Mouse (Mus musculus) hindbrain, embryonic 15.5 days (tissue): ENCODE measurements around the gene Pfn1. TPM values are rescaled to one million over a fixed set of nuclear protein-coding genes. Genes with fewer than 3 reads are reported as not detected.

ENCODE experiments used
- ATAC-seq: fragments of 200-750 bp; cut with Nextera tagmentation; 2 replicates; pipeline ENCODE4 v1.8.0; 2017; ENCODE audit warnings: low read depth, moderate number of reproducible peaks, moderate TSS enrichment; ENCODE audit not compliant: low FRiP score
- H3K27ac ChIP-seq: fragments of 300-500 bp; sonication (generic); replicated peaks from 2 replicates; pipeline ENCODE4 v1.5.1; 2015; ENCODE audit warnings: mild to moderate bottlenecking, inconsistent platforms
- H3K27me3 ChIP-seq: fragments of 300-500 bp; sonication (generic); 2 replicates; pipeline ENCODE4 v1.6.1; 2015; ENCODE audit warnings: control low read depth, inconsistent platforms
- H3K36me3 ChIP-seq: fragments of 300-500 bp; sonication (generic); 2 replicates; pipeline ENCODE4 v1.6.1; 2015; ENCODE audit warnings: control low read depth, inconsistent platforms
- H3K4me1 ChIP-seq: fragments of 300-500 bp; sonication (generic); replicated peaks from 2 replicates; pipeline ENCODE4 v1.6.1; 2015; ENCODE audit warnings: control low read depth, inconsistent platforms
- H3K4me2 ChIP-seq: fragments of 300-500 bp; sonication (generic); 2 replicates; pipeline ENCODE4 v1.6.1; 2015; ENCODE audit warnings: moderate library complexity, mild to moderate bottlenecking, inconsistent platforms
- H3K4me3 ChIP-seq: fragments of 300-500 bp; sonication (generic); 2 replicates; pipeline ENCODE4 v1.5.1; 2015; ENCODE audit warnings: mild to moderate bottlenecking, inconsistent platforms
- H3K9ac ChIP-seq: fragments of 300-500 bp; sonication (generic); 2 replicates; pipeline ENCODE4 v1.6.1; 2015; ENCODE audit warnings: inconsistent platforms
- H3K9me3 ChIP-seq: fragments of 300-500 bp; sonication (generic); 2 replicates; pipeline ENCODE4 v1.6.1; 2016; ENCODE audit warnings: control low read depth, inconsistent platforms
- WGBS: fragments of 180-500 bp; shearing (Covaris S2); methylation state at CpG from one replicate; pipeline ENCODE4 v1.1.7; 2015; 5-methylcytosine and 5-hydroxymethylcytosine counted together
- polyA plus RNA-seq: library from polyadenylated mRNA; unstranded; fragments of >200 nt; fragmentation: Nextera tagmentation; extraction: Ambion mirVana; gene quantifications from 2 replicates; pipeline ENCODE4 v1.2.1, GENCODE M21; 2015

Pfn1 gene
- polyA plus RNA-seq, 1 experiment from 2014 or later: 792 TPM

DNA sequence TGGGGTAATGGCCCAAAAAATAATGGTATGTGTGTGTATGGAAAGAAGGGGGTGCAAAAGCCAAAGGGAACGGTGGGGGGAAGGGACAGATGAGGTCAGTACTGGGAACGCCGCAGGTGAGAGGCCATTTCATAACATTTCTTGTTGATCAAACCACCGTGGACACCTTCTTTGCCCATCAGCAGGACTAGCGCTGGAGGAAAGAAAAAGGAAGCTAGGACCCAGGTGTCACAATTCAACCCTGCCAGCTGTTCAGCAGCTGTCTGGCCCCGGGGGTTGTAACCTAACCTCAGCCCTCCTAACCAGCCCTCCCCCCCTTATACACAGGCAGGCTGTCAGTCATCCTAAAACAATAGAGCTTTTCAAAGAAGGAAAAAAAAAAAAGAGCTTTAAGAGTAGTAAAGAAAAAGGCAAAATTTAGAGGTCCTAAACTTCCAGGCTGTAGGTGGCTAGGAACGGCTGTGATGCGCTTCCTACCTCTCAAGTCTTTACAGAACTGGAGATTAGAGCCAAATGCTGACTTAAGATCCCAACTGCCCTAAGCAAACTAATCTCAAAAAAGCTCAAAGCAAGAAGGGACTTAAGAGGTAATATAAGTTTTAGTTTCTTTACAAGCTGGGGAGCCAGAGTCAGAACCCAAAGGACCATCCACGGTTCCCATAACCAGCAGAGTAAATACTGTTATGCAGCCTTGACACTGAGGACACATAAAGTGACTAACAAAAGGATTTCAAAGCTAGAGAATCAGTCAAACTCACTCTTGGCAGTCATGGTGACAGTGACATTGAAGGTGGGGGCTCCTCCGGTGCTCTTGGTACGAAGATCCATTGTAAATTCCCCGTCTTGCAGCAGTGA is 2.2 kb downstream of the Pfn1 start:
- H3K27me3 ChIP-seq: no peaks in the 10 kb centered on the region
- 73% methylated on average over 12 of the region's 12 CpGs for WGBS
- H3K27ac ChIP-seq: no peak overlapping the region
- H3K4me2 ChIP-seq: peak overlapping the region; percentile 77
- H3K9me3 ChIP-seq: no peaks in the 10 kb centered on the region
- no peak for ATAC-seq
- H3K4me1 ChIP-seq: peaks cover 66% of the 10 kb centered on the region
- peak overlapping the region; percentile 98; the same call in 1 of the 2 replicates for H3K9ac ChIP-seq
- H3K36me3 ChIP-seq: peaks cover 34% of the 10 kb centered on the region
- peak overlapping the region; percentile 98 for H3K4me3 ChIP-seq

DNA sequence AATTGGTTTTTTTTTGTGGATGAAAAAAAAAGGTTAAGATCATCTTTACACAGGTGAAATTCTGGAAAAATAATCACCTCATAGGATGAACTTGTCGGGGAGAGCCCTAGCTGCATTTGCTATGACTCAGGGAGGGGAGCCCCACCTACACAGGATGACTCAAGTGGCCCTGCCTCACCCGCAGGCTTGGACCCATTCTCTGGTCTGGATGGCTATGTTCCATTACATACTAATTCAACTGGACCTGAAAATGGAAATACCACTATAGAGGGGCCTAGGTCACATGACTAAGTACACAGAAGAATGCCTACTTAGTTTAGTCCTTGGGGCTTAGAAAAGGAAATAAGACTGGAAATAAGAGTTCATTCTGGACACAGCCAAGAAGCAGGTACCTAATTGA is 3.1 kb downstream of the Pfn1 start:
- Histone ChIP-seq H3K9me3 (no peaks in the 10 kb centered on the region), H3K27ac (no peak overlapping the region), H3K27me3 (no peaks in the 10 kb centered on the region), H3K4me1 (peaks cover 61% of the 10 kb centered on the region), H3K9ac (no peak overlapping the region), H3K36me3 (peaks cover 34% of the 10 kb centered on the region), H3K4me3 (no peak overlapping the region), H3K4me2 (no peak overlapping the region)
- ATAC-seq: no peak
- 85% methylated on average over 2 of the region's 2 CpGs for WGBS

DNA sequence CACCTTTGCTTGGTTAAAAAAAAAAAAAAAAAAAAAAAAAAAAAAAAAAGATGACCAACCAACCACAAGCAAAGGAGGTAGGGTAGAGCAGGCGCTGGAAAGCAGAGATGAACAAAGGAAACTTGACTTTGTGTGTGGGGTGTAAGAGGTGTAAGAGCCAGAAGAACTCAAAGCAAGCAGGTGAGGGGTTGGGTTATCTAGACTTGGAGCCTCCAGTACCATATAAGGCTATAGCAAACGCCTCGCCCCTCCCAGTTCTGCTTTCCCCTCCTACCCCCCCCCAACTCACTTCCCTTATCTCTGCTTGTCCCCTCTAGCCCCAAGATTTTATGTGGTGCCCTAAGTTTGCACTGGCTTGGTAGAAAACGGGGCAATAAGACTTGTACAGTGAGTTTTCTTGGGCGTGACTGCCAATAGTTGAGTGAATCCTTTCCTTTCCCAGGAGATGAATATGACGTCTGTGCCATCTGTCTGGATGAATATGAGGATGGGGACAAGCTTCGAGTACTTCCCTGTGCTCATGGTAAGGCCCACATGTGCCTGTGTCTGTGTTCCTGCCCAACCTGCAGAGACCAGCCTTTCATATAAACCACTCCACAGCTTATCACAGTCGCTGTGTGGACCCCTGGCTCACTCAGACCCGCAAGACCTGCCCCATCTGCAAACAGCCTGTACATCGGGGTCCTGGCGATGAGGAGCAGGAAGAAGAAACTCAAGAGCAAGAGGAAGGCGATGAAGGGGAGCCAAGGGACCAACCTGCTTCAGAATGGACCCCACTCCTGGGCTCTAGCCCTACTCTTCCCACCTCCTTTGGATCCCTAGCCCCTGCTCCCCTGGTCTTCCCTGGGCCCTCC is 3.9 kb downstream of the Pfn1 start:
- peaks cover 61% of the 10 kb centered on the region for H3K4me1 ChIP-seq
- H3K27ac ChIP-seq: no peak overlapping the region
- ATAC-seq: no peak
- no peaks in the 10 kb centered on the region for H3K9me3 ChIP-seq
- no peak overlapping the region for H3K4me3 ChIP-seq
- H3K9ac ChIP-seq: no peak overlapping the region
- no peak overlapping the region for H3K4me2 ChIP-seq
- H3K36me3 ChIP-seq: peaks cover 34% of the 10 kb centered on the region
- no peaks in the 10 kb centered on the region for H3K27me3 ChIP-seq
- WGBS: 82% methylated on average over 12 of the region's 12 CpGs

DNA sequence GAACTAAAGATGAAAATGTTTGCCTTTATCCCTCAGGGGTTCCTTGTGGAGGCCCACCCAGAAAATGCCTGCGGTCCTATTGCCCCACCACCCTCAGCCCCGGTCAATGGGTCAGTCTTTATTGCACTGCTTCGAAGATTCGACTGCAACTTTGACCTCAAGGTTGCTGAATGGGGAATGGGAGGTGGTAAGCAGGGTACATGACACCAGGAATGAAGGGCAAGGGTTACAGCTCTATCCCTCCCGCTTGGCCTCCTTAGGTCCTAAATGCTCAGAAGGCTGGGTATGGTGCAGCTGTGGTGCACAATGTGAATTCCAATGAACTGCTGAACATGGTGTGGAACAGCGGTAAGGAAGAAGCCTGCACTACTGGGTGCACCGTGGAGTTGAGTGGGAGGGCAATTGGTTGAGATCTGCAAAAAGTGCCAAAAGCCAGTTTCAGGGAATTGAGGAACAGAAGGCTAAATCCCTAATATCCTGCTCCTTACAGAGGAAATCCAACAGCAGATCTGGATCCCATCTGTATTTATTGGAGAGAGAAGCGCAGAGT is 5.2 kb downstream of the Pfn1 start:
- H3K4me2 ChIP-seq: peak overlapping the region; percentile 96; the same call in 1 of the 2 replicates
- no peak overlapping the region for H3K27ac ChIP-seq
- WGBS: 80% methylated on average over 8 of the region's 8 CpGs
- ATAC-seq: no peak
- no peaks in the 10 kb centered on the region for H3K9me3 ChIP-seq
- H3K27me3 ChIP-seq: no peaks in the 10 kb centered on the region
- H3K9ac ChIP-seq: no peak overlapping the region
- H3K36me3 ChIP-seq: peaks cover 43% of the 10 kb centered on the region
- no peak overlapping the region for H3K4me3 ChIP-seq
- H3K4me1 ChIP-seq: peaks cover 63% of the 10 kb centered on the region

DNA sequence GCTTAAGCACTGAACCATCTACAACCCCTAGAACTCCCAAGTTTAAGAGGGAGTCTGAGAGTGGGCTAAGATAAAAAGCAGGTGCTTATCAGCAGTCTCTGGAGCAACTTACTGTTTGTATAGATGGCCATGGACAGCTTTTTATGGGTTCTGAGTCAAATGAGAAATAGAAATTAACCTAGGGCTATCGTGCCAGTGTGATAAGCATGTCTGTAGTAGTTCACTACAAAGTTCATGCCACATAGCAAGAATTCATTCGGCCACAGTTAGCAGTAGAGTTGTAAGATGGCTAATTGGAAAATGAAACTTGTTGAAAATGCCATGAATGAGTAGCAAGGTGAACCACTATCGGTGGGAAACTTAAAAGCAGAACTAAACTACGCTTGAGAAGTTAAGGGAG is 5.9 kb downstream of the Pfn1 start:
- WGBS: 86% methylated on average over 4 of the region's 4 CpGs
- H3K4me1 ChIP-seq: peaks cover 63% of the 10 kb centered on the region
- ATAC-seq: no peak

DNA sequence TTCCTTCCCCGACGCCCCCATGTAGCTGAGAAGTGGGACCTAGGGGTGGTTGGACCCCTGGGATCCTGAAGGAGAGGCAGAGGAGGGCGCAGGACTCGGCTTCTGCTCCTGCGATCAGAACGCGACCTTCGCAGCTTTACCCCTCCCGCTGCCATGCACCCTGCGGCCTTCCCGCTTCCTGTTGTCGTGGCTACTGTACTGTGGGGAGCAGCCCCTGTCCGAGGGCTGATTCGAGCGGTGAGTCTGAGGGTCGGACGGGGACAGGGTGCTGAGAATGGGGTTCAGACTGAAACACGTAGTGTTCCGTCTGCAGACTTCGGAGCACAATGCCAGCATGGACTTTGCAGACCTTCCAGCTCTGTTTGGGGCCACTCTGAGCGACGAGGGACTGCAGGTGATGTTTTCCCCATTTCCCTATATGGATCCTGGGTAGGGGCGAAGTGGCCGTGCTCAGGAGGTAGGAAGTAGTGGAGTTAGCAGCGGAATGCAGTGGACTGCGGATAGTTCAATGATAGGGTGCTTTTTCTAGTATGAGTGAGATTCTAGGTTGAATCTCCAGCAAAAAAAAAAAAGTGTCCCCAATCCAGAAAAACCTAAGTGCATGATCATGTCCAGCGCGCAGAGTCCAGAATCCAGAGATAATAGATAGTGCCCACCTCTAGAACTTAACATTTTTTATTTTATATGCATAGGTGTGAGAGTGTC is 6.6 kb downstream of the Pfn1 start:
- peak overlapping the region; percentile 96 for H3K4me2 ChIP-seq
- peaks cover 51% of the 10 kb centered on the region for H3K36me3 ChIP-seq
- H3K4me1 ChIP-seq: peaks cover 57% of the 10 kb centered on the region
- peak; percentile 17; the same call in 1 of the 2 replicates for ATAC-seq
- 5% methylated on average over 28 of the region's 28 CpGs for WGBS
- H3K9me3 ChIP-seq: no peaks in the 10 kb centered on the region
- peak overlapping the region; percentile 68 for H3K4me3 ChIP-seq
- peak overlapping the region; percentile 97 for H3K27ac ChIP-seq
- peak overlapping the region; percentile 66 for H3K9ac ChIP-seq
- no peaks in the 10 kb centered on the region for H3K27me3 ChIP-seq

More for the DNA sequence above, 5.9 kb downstream of the Pfn1 start:
- H3K4me3 ChIP-seq: peak overlapping the region; percentile 68
- no peaks in the 10 kb centered on the region for H3K27me3 ChIP-seq
- H3K9me3 ChIP-seq: no peaks in the 10 kb centered on the region
- H3K9ac ChIP-seq: peak overlapping the region; percentile 66; the same call in 1 of the 2 replicates
- H3K27ac ChIP-seq: no peak overlapping the region
- H3K4me2 ChIP-seq: peak overlapping the region; percentile 96
- H3K36me3 ChIP-seq: peaks cover 49% of the 10 kb centered on the region

DNA sequence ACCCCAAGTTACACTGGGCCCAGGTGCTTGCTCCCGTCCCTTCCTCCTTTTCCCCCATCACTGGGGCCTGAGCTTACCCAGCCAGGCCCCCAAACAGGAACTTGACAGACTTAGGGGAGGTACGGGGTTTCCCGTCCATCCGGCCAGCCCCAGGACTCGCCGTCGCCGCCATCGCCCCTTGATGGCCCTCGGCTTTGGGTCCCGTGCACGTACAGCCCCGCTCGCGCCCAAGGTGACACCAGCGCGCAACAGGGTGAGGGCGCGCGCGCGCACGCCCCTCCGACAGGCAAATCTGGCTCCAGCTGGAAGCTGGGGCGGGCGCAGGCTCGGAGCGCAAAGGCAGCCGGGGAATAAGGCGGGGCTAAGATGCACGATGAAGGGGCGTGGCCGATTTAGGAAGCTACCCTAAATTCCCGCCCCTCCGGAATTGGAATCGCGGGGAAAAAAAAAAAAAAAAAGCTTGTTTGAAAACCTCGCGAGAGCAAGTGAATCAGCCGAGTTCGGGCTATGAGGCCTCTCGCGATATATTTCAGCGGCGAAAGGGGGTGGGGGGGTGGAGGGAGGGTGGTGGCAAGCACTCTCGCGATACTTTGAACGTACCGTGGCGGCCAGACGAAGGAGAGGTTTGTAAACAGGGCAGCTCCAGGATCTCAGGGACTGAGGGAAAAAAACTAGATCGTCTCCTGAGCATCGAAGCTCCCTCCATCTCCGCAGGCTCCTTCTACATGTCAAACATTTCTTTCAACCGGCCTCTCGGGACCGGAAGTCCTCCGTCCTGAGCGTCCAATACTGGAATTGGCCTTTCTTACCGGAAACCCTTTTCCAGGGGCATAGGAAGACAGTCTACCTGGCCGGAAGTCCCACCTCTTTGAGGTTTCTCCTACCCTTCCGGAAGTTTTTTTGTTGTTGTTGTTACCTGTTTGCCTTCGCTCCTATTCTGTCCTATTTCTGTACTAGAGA is 7.5 kb downstream of the Pfn1 start, which contains the start of the genes Rnf167 and Slc25a11:
Rnf167 (plus strand) TSS at position 545 of the 960 bp plus-strand sequence.
Slc25a11 (minus strand) TSS at position 789 of the 960 bp plus-strand sequence.
- peaks cover 51% of the 10 kb centered on the region for H3K36me3 ChIP-seq
- peak within 1 kb of the TSS; percentile 96 for H3K4me2 ChIP-seq
- peak within 1 kb of the TSS; percentile 68 for H3K4me3 ChIP-seq
- H3K27me3 ChIP-seq: no peaks in the 10 kb centered on the region
- no peaks in the 10 kb centered on the region for H3K9me3 ChIP-seq
- WGBS: under 1% methylated on average over 63 of the region's 63 CpGs
- ATAC-seq: peak; percentile 94
- peak within 1 kb of the TSS; percentile 96 for H3K9ac ChIP-seq
- H3K27ac ChIP-seq: peak within 1 kb of the TSS; percentile 97
- H3K4me1 ChIP-seq: peaks cover 48% of the 10 kb centered on the region

DNA sequence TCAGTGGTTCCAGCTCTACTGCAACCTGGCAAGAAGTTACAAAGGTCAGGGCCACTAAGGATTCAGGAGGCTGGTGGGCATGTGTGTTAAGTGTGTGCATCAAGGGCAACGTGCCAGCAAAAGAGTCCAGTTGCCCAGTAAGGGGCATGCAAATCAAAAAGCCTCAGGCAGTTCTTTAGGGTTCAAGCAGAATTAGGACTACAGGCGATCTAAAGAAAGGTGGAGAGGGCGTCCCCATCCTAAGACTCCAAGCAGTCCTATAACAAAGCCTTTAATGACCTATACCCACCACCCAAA is 8.2 kb downstream of the Pfn1 start:
- H3K27ac ChIP-seq: peak overlapping the region; percentile 92
- ATAC-seq: no peak; the same call in 1 of the 2 replicates
- peaks cover 45% of the 10 kb centered on the region for H3K36me3 ChIP-seq
- H3K4me1 ChIP-seq: peaks cover 41% of the 10 kb centered on the region
- H3K4me2 ChIP-seq: peak overlapping the region; percentile 89
- WGBS: 20% methylated on average over 3 of the region's 3 CpGs
- H3K9ac ChIP-seq: peak overlapping the region; percentile 96
- no peaks in the 10 kb centered on the region for H3K9me3 ChIP-seq
- no peaks in the 10 kb centered on the region for H3K27me3 ChIP-seq
- H3K4me3 ChIP-seq: peak overlapping the region; percentile 68

DNA sequence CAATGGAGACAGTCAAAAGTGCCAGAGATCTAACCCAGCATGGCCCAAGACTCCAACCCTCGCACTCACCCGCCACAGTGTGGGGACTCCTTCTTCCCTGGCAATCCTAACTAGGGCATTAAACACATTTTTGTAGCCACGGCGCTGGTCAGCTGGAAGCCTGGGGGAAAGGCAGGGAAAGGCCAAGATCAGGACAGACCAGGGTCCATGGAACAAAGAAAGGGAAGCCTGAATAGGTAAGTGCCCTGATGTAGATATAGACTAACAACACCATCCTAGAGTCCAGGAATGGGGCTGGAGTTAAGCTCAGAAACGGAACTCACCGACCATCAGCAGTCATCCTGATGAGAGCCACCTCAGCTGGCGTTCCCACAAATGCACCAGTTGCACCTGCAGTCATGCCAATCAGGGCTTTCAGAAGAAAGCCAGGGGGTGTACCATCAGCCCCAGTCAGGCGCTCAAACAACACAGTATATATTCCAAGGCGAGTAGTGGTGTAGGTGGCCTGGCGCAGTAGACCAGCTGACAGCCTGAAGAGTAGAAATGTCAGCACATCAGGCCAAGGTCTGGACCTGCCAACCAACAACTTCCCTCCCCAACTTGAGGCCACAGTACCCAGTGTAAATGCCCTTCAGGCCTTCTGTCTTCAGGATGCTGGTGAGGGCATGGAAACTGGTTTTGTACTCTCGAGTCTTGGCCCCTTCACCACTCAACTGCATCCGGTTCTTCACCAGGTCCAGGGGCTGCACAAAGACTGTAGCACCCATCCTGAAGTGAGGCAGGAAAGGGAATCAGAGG is 8.8 kb downstream of the Pfn1 start:
- Histone ChIP-seq H3K27me3 (no peaks in the 10 kb centered on the region), H3K9me3 (no peaks in the 10 kb centered on the region), H3K9ac (peak overlapping the region; percentile 96), H3K27ac (peak overlapping the region; percentile 92; the same call in 1 of the 2 replicates), H3K4me1 (peaks cover 36% of the 10 kb centered on the region), H3K36me3 (peaks cover 40% of the 10 kb centered on the region), H3K4me3 (peak overlapping the region; percentile 68), H3K4me2 (peak overlapping the region; percentile 89)
- WGBS: 92% methylated on average over 12 of the region's 12 CpGs
- ATAC-seq: no peak

DNA sequence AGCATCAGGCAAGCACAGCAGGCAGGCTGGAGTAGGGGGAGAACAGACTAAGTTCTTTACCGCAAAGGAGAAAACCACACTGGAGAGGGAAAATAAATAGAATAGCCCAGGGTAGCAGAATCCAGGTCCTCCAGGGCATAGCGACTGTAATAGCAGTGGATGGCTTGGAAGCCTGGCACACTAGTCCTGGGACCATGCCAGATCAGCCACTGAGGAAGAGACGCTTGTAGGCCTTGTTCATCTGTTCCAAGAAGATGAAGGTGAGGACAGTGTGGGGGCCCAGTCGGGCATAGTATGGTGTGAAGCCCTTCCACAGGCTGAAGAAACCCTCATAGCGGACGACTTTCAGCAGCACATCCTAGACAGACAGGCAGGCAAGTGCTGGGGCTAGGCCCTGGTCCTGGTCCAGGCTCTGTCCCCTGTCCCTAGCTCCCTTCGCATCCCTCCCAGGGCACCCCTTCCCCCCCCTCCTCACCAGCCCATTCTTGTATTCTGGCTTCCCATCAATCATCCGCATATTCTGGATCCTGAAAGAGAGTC is 9.8 kb downstream of the Pfn1 start:
- no peaks in the 10 kb centered on the region for H3K27me3 ChIP-seq
- no peaks in the 10 kb centered on the region for H3K9me3 ChIP-seq
- no peak overlapping the region for H3K4me3 ChIP-seq
- 0 out of 2 replicates have a peak overlapping the region, but pooled peaks have one; percentile 89 for H3K4me2 ChIP-seq
- H3K27ac ChIP-seq: no peak overlapping the region
- no peak overlapping the region for H3K9ac ChIP-seq
- H3K36me3 ChIP-seq: peaks cover 29% of the 10 kb centered on the region
- 95% methylated on average over 8 of the region's 8 CpGs for WGBS
- H3K4me1 ChIP-seq: peaks cover 36% of the 10 kb centered on the region
- ATAC-seq: no peak
